Mouse (Mus musculus) midbrain, embryonic 14.5 days (tissue): ENCODE data around the gene Tmem151b. TPM values are rescaled to one million over a fixed set of nuclear protein-coding genes. Genes with fewer than 3 reads are reported as not detected.

Experiments
- ATAC-seq: fragments of 200-750 bp; cut with Nextera tagmentation; 2 replicates; pipeline ENCODE4 v1.8.0; 2017; ENCODE audit warnings: moderate number of reproducible peaks, moderate library complexity; ENCODE audit not compliant: low FRiP score, low TSS enrichment
- DNase-seq: peaks from one replicate; pipeline ENCODE4 v3.0.0-alpha.2; 2015
- H3K27ac ChIP-seq: fragments of 300-500 bp; sonication (generic); replicated peaks from 2 replicates; pipeline ENCODE4 v1.5.1; 2014; ENCODE audit warnings: mild to moderate bottlenecking, low read depth, low read length, moderate library complexity
- H3K27me3 ChIP-seq: fragments of 300-500 bp; sonication (generic); 2 replicates; pipeline ENCODE4 v1.6.1; 2014; ENCODE audit warnings: low read length, control low read depth, mixed read lengths; ENCODE audit not compliant: control insufficient read depth, insufficient read depth
- H3K36me3 ChIP-seq: fragments of 300-500 bp; sonication (generic); 2 replicates; pipeline ENCODE4 v1.6.1; 2014; ENCODE audit warnings: low read length, control low read depth; ENCODE audit not compliant: control insufficient read depth, insufficient read depth
- H3K4me1 ChIP-seq: fragments of 300-500 bp; sonication (generic); 2 replicates; pipeline ENCODE4 v1.6.1; 2014; ENCODE audit warnings: mild to moderate bottlenecking, antibody characterized with exemption, low read length, control low read depth; ENCODE audit not compliant: control insufficient read depth, insufficient read depth
- H3K4me2 ChIP-seq: fragments of 300-500 bp; sonication (generic); 2 replicates; pipeline ENCODE4 v1.6.1; 2014; ENCODE audit warnings: mild to moderate bottlenecking, low read length, moderate library complexity
- H3K4me3 ChIP-seq: fragments of 300-500 bp; sonication (generic); replicated peaks from 2 replicates; pipeline ENCODE4 v1.5.1; 2014; ENCODE audit warnings: low read depth, low read length
- H3K9ac ChIP-seq: fragments of 300-500 bp; sonication (generic); replicated peaks from 2 replicates; pipeline ENCODE4 v1.6.1; 2014; ENCODE audit warnings: mild to moderate bottlenecking, low read length, moderate library complexity
- H3K9me3 ChIP-seq: fragments of 300-500 bp; sonication (generic); 2 replicates; pipeline ENCODE4 v1.6.1; 2016; ENCODE audit warnings: low read length, control low read depth, mixed read lengths; ENCODE audit not compliant: control insufficient read depth
- WGBS: fragments of 180-500 bp; shearing (Covaris S2); extraction: QIAGEN DNeasy Blood & Tissue Kit; methylation state at CpG from one replicate; pipeline ENCODE4 v1.1.7; 2014; 5-methylcytosine and 5-hydroxymethylcytosine counted together
- polyA plus RNA-seq: library from polyadenylated mRNA; unstranded; fragments of >200 nt; fragmentation: Nextera tagmentation; extraction: Ambion mirVana; gene quantifications from 2 replicates; pipeline ENCODE4 v1.2.1, GENCODE M21; 2014

The Tmem151b gene
- polyA plus RNA-seq, 1 experiment from 2014 or later, result 20.4 TPM

GRCm38 (mm10) chr17:45578843-45579242 is 29.4 kb upstream of the Tmem151b start:
- Histone ChIP-seq H3K4me3 (no peak overlapping the region), H3K4me2 (no peak overlapping the region), H3K9me3 (no peaks in the 10 kb centered on the region), H3K27ac (no peak overlapping the region), H3K36me3 (no peaks in the 10 kb centered on the region), H3K9ac (no peak overlapping the region), H3K27me3 (no peaks in the 10 kb centered on the region), H3K4me1 (peaks cover 8% of the 10 kb centered on the region; the same call in 1 of the 2 replicates)
- 71% methylated on average over 7 of the region's 7 CpGs for WGBS
- no peak for DNase-seq
- ATAC-seq, result no peak

GRCm38 (mm10) chr17:45578242-45578641 is 28.8 kb upstream of the Tmem151b start:
- Histone ChIP-seq H3K36me3 (no peaks in the 10 kb centered on the region), H3K4me3 (no peak overlapping the region), H3K27ac (no peak overlapping the region), H3K27me3 (no peaks in the 10 kb centered on the region), H3K4me2 (no peak overlapping the region), H3K9ac (no peak overlapping the region), H3K4me1 (peaks cover 8% of the 10 kb centered on the region; the same call in 1 of the 2 replicates), H3K9me3 (no peaks in the 10 kb centered on the region)
- ATAC-seq (no peak), DNase-seq (no peak)
- 61% methylated on average over 5 of the region's 5 CpGs for WGBS

GRCm38 (mm10) chr17:45575123-45575897 is 25.8 kb upstream of the Tmem151b start:
- DNase-seq, result no peak
- H3K27ac ChIP-seq, result peak overlapping the region; percentile 99
- no peaks in the 10 kb centered on the region for H3K27me3 ChIP-seq
- no peak overlapping the region for H3K4me3 ChIP-seq
- WGBS, result 92% methylated on average over 8 of the region's 8 CpGs
- ATAC-seq, result no peak
- H3K9me3 ChIP-seq, result no peaks in the 10 kb centered on the region
- H3K36me3 ChIP-seq, result peaks cover 13% of the 10 kb centered on the region
- peak overlapping the region; percentile 90 for H3K4me2 ChIP-seq
- peak overlapping the region; percentile 98; the same call in 1 of the 2 replicates for H3K9ac ChIP-seq
- H3K4me1 ChIP-seq, result peaks cover 13% of the 10 kb centered on the region; the same call in 1 of the 2 replicates

GRCm38 (mm10) chr17:45574129-45574761 is 24.8 kb upstream of the Tmem151b start:
- no peaks in the 10 kb centered on the region for H3K9me3 ChIP-seq
- H3K4me2 ChIP-seq, result peak overlapping the region; percentile 90
- H3K4me1 ChIP-seq, result peaks cover 13% of the 10 kb centered on the region; the same call in 1 of the 2 replicates
- peak overlapping the region; percentile 99 for H3K27ac ChIP-seq
- H3K9ac ChIP-seq, result peak overlapping the region; percentile 98
- WGBS, result 2% methylated on average over 17 of the region's 17 CpGs
- peak; percentile 80 for DNase-seq
- no peaks in the 10 kb centered on the region for H3K27me3 ChIP-seq
- peak; percentile 48 for ATAC-seq
- peak overlapping the region; percentile 100 for H3K4me3 ChIP-seq
- peaks cover 23% of the 10 kb centered on the region for H3K36me3 ChIP-seq

DNA sequence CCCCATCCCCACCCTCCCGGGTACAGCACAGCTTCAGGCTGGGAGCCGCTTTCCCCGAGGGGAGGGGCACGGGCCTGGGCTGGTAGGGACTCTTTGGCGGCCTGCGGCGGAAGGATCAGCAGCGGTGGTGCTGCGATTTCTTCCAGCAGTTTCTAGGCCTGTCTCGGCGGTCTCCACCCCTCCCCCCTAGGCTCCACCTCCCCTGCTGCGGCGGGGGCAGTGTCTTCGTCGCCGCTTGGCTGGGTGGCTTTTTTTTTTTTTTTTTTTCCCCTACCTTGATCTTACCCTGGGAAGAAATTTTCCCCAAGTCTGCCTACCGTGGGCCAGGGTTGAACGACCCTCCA is 24.3 kb upstream of the Tmem151b start:
- H3K36me3 ChIP-seq, result peaks cover 28% of the 10 kb centered on the region
- ATAC-seq (peak; percentile 64), DNase-seq (peak; percentile 97)
- peak overlapping the region; percentile 98 for H3K9ac ChIP-seq
- no peaks in the 10 kb centered on the region for H3K9me3 ChIP-seq
- H3K4me2 ChIP-seq, result peak overlapping the region; percentile 90
- H3K4me3 ChIP-seq, result peak overlapping the region; percentile 100
- peak overlapping the region; percentile 99 for H3K27ac ChIP-seq
- 0% methylated on average over 18 of the region's 18 CpGs for WGBS
- H3K27me3 ChIP-seq, result no peaks in the 10 kb centered on the region
- H3K4me1 ChIP-seq, result peaks cover 13% of the 10 kb centered on the region; the same call in 1 of the 2 replicates

- ATAC-seq (peak; percentile 89), DNase-seq (peak; percentile 100)
- H3K27me3 ChIP-seq, result no peaks in the 10 kb centered on the region
- H3K4me2 ChIP-seq, result peak within 1 kb of the TSS; percentile 90
- WGBS, result under 1% methylated on average over 41 of the region's 41 CpGs
- peak within 1 kb of the TSS; percentile 99 for H3K27ac ChIP-seq
- H3K9me3 ChIP-seq, result no peaks in the 10 kb centered on the region
- H3K4me3 ChIP-seq, result peak within 1 kb of the TSS; percentile 100
- H3K9ac ChIP-seq, result peak within 1 kb of the TSS; percentile 98
- peaks cover 13% of the 10 kb centered on the region; the same call in 1 of the 2 replicates for H3K4me1 ChIP-seq
- H3K36me3 ChIP-seq, result peaks cover 34% of the 10 kb centered on the region
Measured at GRCm38 (mm10) chr17:45573087-45573779, 23.8 kb upstream of the Tmem151b start, which contains the start of gene Hsp90ab1. Gene Hsp90ab1 (minus strand): TSS chr17:45573271.

GRCm38 (mm10) chr17:45572103-45573086 is 22.9 kb upstream of the Tmem151b start:
- WGBS, result under 1% methylated on average over 56 of the region's 57 CpGs
- Histone ChIP-seq H3K9me3 (no peaks in the 10 kb centered on the region), H3K36me3 (peaks cover 42% of the 10 kb centered on the region), H3K9ac (peak overlapping the region; percentile 98), H3K27ac (peak overlapping the region; percentile 99), H3K4me3 (peak overlapping the region; percentile 100), H3K27me3 (no peaks in the 10 kb centered on the region), H3K4me2 (peak overlapping the region; percentile 90), H3K4me1 (peaks cover 13% of the 10 kb centered on the region; the same call in 1 of the 2 replicates)
- DNase-seq (peak; percentile 89), ATAC-seq (peak; percentile 60)

- H3K27ac ChIP-seq, result no peak overlapping the region
- H3K4me1 ChIP-seq, result peaks cover 15% of the 10 kb centered on the region
- no peaks in the 10 kb centered on the region for H3K9me3 ChIP-seq
- H3K27me3 ChIP-seq, result no peaks in the 10 kb centered on the region
- 81% methylated on average over 4 of the region's 4 CpGs for WGBS
- peaks cover 59% of the 10 kb centered on the region for H3K36me3 ChIP-seq
- no peak for DNase-seq
- ATAC-seq, result no peak
- H3K4me2 ChIP-seq, result no peak overlapping the region
- H3K9ac ChIP-seq, result no peak overlapping the region
- no peak overlapping the region for H3K4me3 ChIP-seq
Measured at GRCm38 (mm10) chr17:45569999-45570398, 20.5 kb upstream of the Tmem151b start.
